Mouse (Mus musculus): ENCODE data around the gene Lekr1.

DNA sequence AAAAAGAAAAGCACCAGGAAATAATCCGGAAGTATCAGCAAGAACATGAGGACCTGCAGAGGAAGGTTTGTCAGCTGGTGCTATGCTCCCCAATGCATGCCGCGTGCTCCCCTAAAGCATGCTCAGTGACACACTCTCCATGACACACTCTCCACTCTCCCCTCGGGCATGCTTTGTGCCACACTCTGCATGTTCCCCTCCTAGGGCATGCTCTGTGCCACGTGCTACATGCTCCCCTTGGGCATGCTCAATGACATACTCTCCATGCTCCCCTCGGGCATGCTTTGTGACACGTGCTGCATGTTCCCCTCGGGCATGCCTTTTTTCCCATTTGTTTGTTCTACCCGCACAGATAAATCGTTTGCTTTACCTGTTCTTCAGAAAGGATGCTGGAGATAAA lies 150.0 kb downstream of the Lekr1 start:
- TF ChIP-seq CTCF (IDR thresholded peaks at IDR 0.05; ENCODE audit: extremely low read depth, insufficient read length, insufficient replicate concordance, low read depth, low read length) (no peak), POLR2A (IDR thresholded peaks at IDR 0.05; ENCODE audit: low read depth, low read length) (no peak)

All from small intestine, adult 2 months (tissue).